Mouse (Mus musculus) left cerebral cortex, adult 2 months (tissue): ENCODE measurements around the gene Acot4. TPM values are rescaled to one million over a fixed set of nuclear protein-coding genes. Genes with fewer than 3 reads are reported as not detected.
A peak's percentile ranks its signal among the peaks of the same experiment; 100 is the strongest.
"Not testable (repeated sequence)": the region's sequence is repeated elsewhere in the genome, so short reads cannot be mapped to it uniquely, and the experiment has no call there.

Source experiments
- DNase-seq, 2 experiments: peaks; one replicate each; pipeline ENCODE4 v3.0.0; 2021 to 2022; ENCODE audit warnings: low spot score in 2 of 2, mixed read lengths in 1 of 2; ENCODE audit errors: extremely low spot score in 1 of 2
- H3K27ac ChIP-seq: fragments of 200-600 bp; 2 replicates; pipeline ENCODE4 v1.8.1; 2022
- H3K4me3 ChIP-seq: fragments of 200-600 bp; 2 replicates; pipeline ENCODE4 v1.8.1; 2022
- CTCF ChIP-seq: fragments of 200-600 bp; IDR thresholded peaks from 2 replicates; pipeline ENCODE4 v1.8.1; 2022; ENCODE audit warnings: antibody characterized with exemption, mild to moderate bottlenecking, moderate library complexity
- intact Hi-C: fragments of 180-260 bp; cut with DNase I; formaldehyde crosslinking; loops from one replicate; pipeline ENCODE4 v1.15.1; 2025
- total RNA-seq, 2 experiments: library from RNA; stranded (reverse); gene quantifications; 2 replicates each; pipeline ENCODE4 v1.2.3; 2021

Acot4 gene
- total RNA-seq, 2 experiments from 2014 or later = 2.3 to 2.9 TPM

GRCm38 (mm10) chr12:84063228-84063627 lies 25.0 kb downstream of the Acot4 start:
- peak; percentile 32 for TF ChIP-seq CTCF
- intact Hi-C loops = loop anchor here (1.0 to 5.0 kb wide), 2 partner anchors 22 to 351 kb away; no protein-coding TSS in a partner anchor
- no peak for DNase-seq
- no peak overlapping the region for H3K4me3 ChIP-seq
- no peak overlapping the region for H3K27ac ChIP-seq

- DNase-seq = no peak
- TF ChIP-seq CTCF = no peak
- intact Hi-C loops = loop anchor here (1.0 to 5.0 kb wide), 2 partner anchors 21 to 352 kb away; no protein-coding TSS in a partner anchor
- Histone ChIP-seq H3K4me3 (no peak overlapping the region), H3K27ac (no peak overlapping the region)
Measured at GRCm38 (mm10) chr12:84063833-84064232, 25.7 kb downstream of the Acot4 start.

- no peak overlapping the region for H3K27ac ChIP-seq
- no peak for DNase-seq
- intact Hi-C loops = loop anchor here (5.0 kb wide), 1 partner anchor 352 kb away; no protein-coding TSS in a partner anchor
- no peak overlapping the region for H3K4me3 ChIP-seq
- TF ChIP-seq CTCF = no peak
Measured at GRCm38 (mm10) chr12:84064621-84065020, 26.4 kb downstream of the Acot4 start.

- intact Hi-C loops = no loop called here
- TF ChIP-seq CTCF = no peak
- Histone ChIP-seq H3K27ac (no peak overlapping the region), H3K4me3 (no peak overlapping the region)
- DNase-seq = no peak
Measured at GRCm38 (mm10) chr12:84067752-84068151, 29.6 kb downstream of the Acot4 start.

GRCm38 (mm10) chr12:84068296-84068695 lies 30.1 kb downstream of the Acot4 start:
- no peak overlapping the region for H3K27ac ChIP-seq
- intact Hi-C loops = no loop called here
- TF ChIP-seq CTCF = no peak
- no peak overlapping the region for H3K4me3 ChIP-seq
- DNase-seq = no peak

GRCm38 (mm10) chr12:84068986-84069385 lies 30.8 kb downstream of the Acot4 start, which contains the start of gene Acot5:
Gene Acot5 (plus strand): TSS chr12:84069325.
- Histone ChIP-seq H3K4me3 (peak within 1 kb of the TSS; percentile 46), H3K27ac (peak within 1 kb of the TSS; percentile 56)
- TF ChIP-seq CTCF = no peak
- intact Hi-C loops = no loop called here
- DNase-seq = no peak

GRCm38 (mm10) chr12:84069582-84069981 lies 31.4 kb downstream of the Acot4 start:
- H3K27ac ChIP-seq = peak overlapping the region; percentile 56
- DNase-seq = peak; percentile 36 to 37
- intact Hi-C loops = not testable (repeated sequence)
- H3K4me3 ChIP-seq = peak overlapping the region; percentile 46

- peak; percentile 14 to 15 for DNase-seq
Measured at GRCm38 (mm10) chr12:84071696-84072095, 33.5 kb downstream of the Acot4 start.

GRCm38 (mm10) chr12:84077371-84077990 lies 39.3 kb downstream of the Acot4 start:
- H3K4me3 ChIP-seq = no peak overlapping the region
- intact Hi-C loops = no loop called here
- no peak for TF ChIP-seq CTCF
- no peak for DNase-seq
- H3K27ac ChIP-seq = no peak overlapping the region

More at GRCm38 (mm10) chr12:84071696-84072095, 33.5 kb downstream of the Acot4 start:
- intact Hi-C loops = no loop called here
- H3K4me3 ChIP-seq = no peak overlapping the region
- no peak for TF ChIP-seq CTCF
- peak overlapping the region; percentile 68 for H3K27ac ChIP-seq

GRCm38 (mm10) chr12:84083842-84084241 lies 45.7 kb downstream of the Acot4 start:
- no peak overlapping the region for H3K27ac ChIP-seq
- H3K4me3 ChIP-seq = no peak overlapping the region
- no peak for DNase-seq
- intact Hi-C loops = no loop called here
- TF ChIP-seq CTCF = no peak

- TF ChIP-seq CTCF = no peak
- Histone ChIP-seq H3K4me3 (no peak overlapping the region), H3K27ac (no peak overlapping the region)
- DNase-seq = no peak
- intact Hi-C loops = no loop called here
Measured at GRCm38 (mm10) chr12:84084581-84084980, 46.4 kb downstream of the Acot4 start.

GRCm38 (mm10) chr12:84094666-84095065 lies 56.5 kb downstream of the Acot4 start:
- intact Hi-C loops, H3K27ac ChIP-seq, H3K4me3 ChIP-seq, DNase-seq: not testable (repeated sequence)

Other genes with a start within 250 kb of the Acot4 start
- 10 to 100 TPM; 70.0 to 81.1 TPM for gene Numb, start 116.4 kb upstream of the Acot4 start, total RNA-seq
- gene Riox1, start 87.8 kb upstream of the Acot4 start, total RNA-seq = 10 to 100 TPM; 18.5 to 18.8 TPM
- gene Heatr4, start 53.5 kb upstream of the Acot4 start, total RNA-seq = not detected
- gene Acot2, start 50.5 kb upstream of the Acot4 start, total RNA-seq = 10 to 100 TPM in 1 of 2 experiments, 1 to 10 TPM in 1; 9.5 to 10.4 TPM
- 10 to 100 TPM; 12.8 to 13.3 TPM for gene Acot1, start 28.9 kb upstream of the Acot4 start, total RNA-seq
- gene Gm49366, start 556 bp downstream of the Acot4 start, total RNA-seq = 1 to 10 TPM; 1.3 to 1.4 TPM
- gene Acot3, start 13.8 kb downstream of the Acot4 start, total RNA-seq = 1 to 10 TPM; 2.3 to 3.3 TPM
- gene Acot5, start 30.9 kb downstream of the Acot4 start, total RNA-seq = 1 to 10 TPM; 5.8 to 7.3 TPM
- gene Acot6, start 62.3 kb downstream of the Acot4 start, total RNA-seq = 1 to 10 TPM; 3.3 TPM
- gene Dnal1, start 76.0 kb downstream of the Acot4 start, total RNA-seq = 100 to 1,000 TPM in 1 of 2 experiments, 10 to 100 TPM in 1; 94.4 to 103 TPM
- 1 to 10 TPM; 4.8 to 5.1 TPM for gene Pnma1, start 110.1 kb downstream of the Acot4 start, total RNA-seq
- gene Elmsan1, start 180.5 kb downstream of the Acot4 start, total RNA-seq = 10 to 100 TPM; 16.6 to 22.8 TPM
- 10 to 100 TPM; 29.3 to 30.0 TPM for gene Ptgr2, start 246.9 kb downstream of the Acot4 start, total RNA-seq